Mouse (Mus musculus) liver, embryonic 14.5 days (tissue): ENCODE measurements at regions not wholly inside any gene's neighbourhood (a gene's known extent, or its start where the extent isn't known, plus 50 kb on each side); places are given as distances from the start of the nearest gene placed in this dataset.

ENCODE experiments used
- CTCF ChIP-seq: IDR thresholded peaks from 2 replicates; pipeline ENCODE4 v1.5.1; 2016; ENCODE audit warnings: antibody characterized with exemption, low read depth, control low read depth
- EP300 ChIP-seq: IDR thresholded peaks from 2 replicates; pipeline ENCODE4 v1.6.1; 2016; ENCODE audit warnings: antibody characterized with exemption, low read depth

- no peak for TF ChIP-seq CTCF
- TF ChIP-seq EP300, result no peak
Measured at GRCm38 (mm10) chr1:148797110-148797509, 1164.0 kb downstream of the Pla2g4a start.
